Mouse (Mus musculus) CD4-positive, CD25-positive, alpha-beta regulatory T cell, adult 2 months (primary cell): ENCODE measurements at regions not wholly inside any gene's neighbourhood (a gene's known extent, or its start where the extent isn't known, plus 50 kb on each side); places are given as distances from the start of the nearest gene placed in this dataset.

Experiments used
- DNase-seq: peaks from one replicate; pipeline ENCODE4 v3.0.0-alpha.2; 2012; ENCODE audit warnings: low read depth, low spot score

- no peak for DNase-seq
These were observed 299.4 kb downstream of the Gadd45g start for GRCm38 (mm10) chr13:52145926-52146325.

GRCm38 (mm10) chr13:52150281-52150680 lies 303.8 kb downstream of the Gadd45g start:
- DNase-seq = no peak

- DNase-seq = no peak
These were observed 305.3 kb downstream of the Gadd45g start for GRCm38 (mm10) chr13:52151777-52152176.

GRCm38 (mm10) chr13:52152221-52152620 lies 305.7 kb downstream of the Gadd45g start:
- DNase-seq = no peak

- no peak for DNase-seq
These were observed 306.6 kb downstream of the Gadd45g start for GRCm38 (mm10) chr13:52153030-52153429.

GRCm38 (mm10) chr13:52153576-52153975 lies 307.1 kb downstream of the Gadd45g start:
- no peak for DNase-seq

GRCm38 (mm10) chr13:52154111-52154843 lies 307.8 kb downstream of the Gadd45g start:
- no peak for DNase-seq

- DNase-seq = no peak
These were observed 308.5 kb downstream of the Gadd45g start for GRCm38 (mm10) chr13:52154844-52155587.

- DNase-seq = peak; percentile 33
These were observed 309.2 kb downstream of the Gadd45g start for GRCm38 (mm10) chr13:52155588-52156086.

- no peak for DNase-seq
These were observed 316.2 kb downstream of the Gadd45g start for GRCm38 (mm10) chr13:52162676-52163075.

GRCm38 (mm10) chr13:52165531-52165930 lies 319.1 kb downstream of the Gadd45g start:
- DNase-seq = peak; percentile 40

- DNase-seq = peak; percentile 17
These were observed 321.5 kb downstream of the Gadd45g start for GRCm38 (mm10) chr13:52167968-52168367.

- DNase-seq = no peak
These were observed 326.3 kb downstream of the Gadd45g start for GRCm38 (mm10) chr13:52172706-52173346.

GRCm38 (mm10) chr13:52175665-52176064 lies 329.2 kb downstream of the Gadd45g start:
- DNase-seq = no peak

- no peak for DNase-seq
These were observed 333.5 kb downstream of the Gadd45g start for GRCm38 (mm10) chr13:52179977-52180376.

- DNase-seq = no peak
These were observed 337.2 kb downstream of the Gadd45g start for GRCm38 (mm10) chr13:52183635-52184034.

- DNase-seq = no peak
These were observed 339.1 kb downstream of the Gadd45g start for GRCm38 (mm10) chr13:52185574-52185973.

GRCm38 (mm10) chr13:52187841-52188604 lies 341.5 kb downstream of the Gadd45g start:
- DNase-seq = no peak

- no peak for DNase-seq
These were observed 342.1 kb downstream of the Gadd45g start for GRCm38 (mm10) chr13:52188605-52189003.

GRCm38 (mm10) chr13:52189382-52189923 lies 341.6 kb downstream of the Diras2 start:
- no peak for DNase-seq

GRCm38 (mm10) chr13:52190256-52190655 lies 340.8 kb downstream of the Diras2 start:
- no peak for DNase-seq
